Mouse (Mus musculus): ENCODE measurements around the gene Polg2. TPM values are rescaled to one million over a fixed set of nuclear protein-coding genes. Genes with fewer than 3 reads are reported as not detected.
"Not testable (repeated sequence)": the region's sequence is repeated elsewhere in the genome, so short reads cannot be mapped to it uniquely, and the experiment has no call there.

Gene Polg2
- polyA plus RNA-seq, 1 experiment from 2014 or later: 9.8 TPM

- Histone ChIP-seq H3K27ac (replicated peaks; ENCODE audit: low read depth, low read length) (peak overlapping the region; percentile 100), H3K4me2 (ENCODE audit: low read depth, low read length) (peak overlapping the region; percentile 78), H3K4me3 (ENCODE audit: low read depth, low read length) (peak overlapping the region; percentile 93), H3K27me3 (replicated peaks; ENCODE audit: control insufficient read depth, insufficient read depth, low read length) (no peaks in the 10 kb centered on the region), H3K9me3 (ENCODE audit: control insufficient read depth, low read length) (no peaks in the 10 kb centered on the region), H3K36me3 (ENCODE audit: control insufficient read depth, insufficient read depth, low read length) (peaks cover 51% of the 10 kb centered on the region), H3K9ac (ENCODE audit: low read depth, low read length) (peak overlapping the region; percentile 100), H3K4me1 (ENCODE audit: control insufficient read depth, insufficient read depth, low read length) (peaks cover 9% of the 10 kb centered on the region)
- ATAC-seq (ENCODE audit: low read depth) (peak; percentile 44), DNase-seq (ENCODE audit: low spot score) (peak; percentile 96)
- under 1% methylated on average over 54 of the region's 65 CpGs for WGBS
Observed at GRCm38 (mm10) chr11:106787131-106788025, 8.0 kb upstream of the Polg2 start.

GRCm38 (mm10) chr11:106785043-106785442 is 5.7 kb upstream of the Polg2 start:
- H3K4me1 ChIP-seq (ENCODE audit: control insufficient read depth, insufficient read depth, low read length): peaks cover 5% of the 10 kb centered on the region
- H3K4me3 ChIP-seq (ENCODE audit: low read depth, low read length): no peak overlapping the region
- no peak overlapping the region for H3K4me2 ChIP-seq (ENCODE audit: low read depth, low read length)
- H3K36me3 ChIP-seq (ENCODE audit: control insufficient read depth, insufficient read depth, low read length): peaks cover 70% of the 10 kb centered on the region
- 60% methylated on average over 1 of the region's 1 CpGs for WGBS
- no peak overlapping the region for H3K27ac ChIP-seq (replicated peaks; ENCODE audit: low read depth, low read length)
- DNase-seq (ENCODE audit: low spot score) (no peak), ATAC-seq (ENCODE audit: low read depth) (no peak)
- no peaks in the 10 kb centered on the region for H3K27me3 ChIP-seq (replicated peaks; ENCODE audit: control insufficient read depth, insufficient read depth, low read length)
- no peak overlapping the region for H3K9ac ChIP-seq (ENCODE audit: low read depth, low read length)
- H3K9me3 ChIP-seq (ENCODE audit: control insufficient read depth, low read length): no peaks in the 10 kb centered on the region

- DNase-seq (ENCODE audit: low spot score) (no peak), ATAC-seq (ENCODE audit: low read depth) (no peak)
- H3K27me3 ChIP-seq (replicated peaks; ENCODE audit: control insufficient read depth, insufficient read depth, low read length): no peaks in the 10 kb centered on the region
- peaks cover 75% of the 10 kb centered on the region for H3K36me3 ChIP-seq (ENCODE audit: control insufficient read depth, insufficient read depth, low read length)
- no peaks in the 10 kb centered on the region for H3K9me3 ChIP-seq (ENCODE audit: control insufficient read depth, low read length)
- H3K4me3 ChIP-seq (ENCODE audit: low read depth, low read length): no peak overlapping the region
- 82% methylated on average over 2 of the region's 2 CpGs for WGBS
- peaks cover 4% of the 10 kb centered on the region; the same call in 1 of the 2 replicates for H3K4me1 ChIP-seq (ENCODE audit: control insufficient read depth, insufficient read depth, low read length)
- H3K4me2 ChIP-seq (ENCODE audit: low read depth, low read length): no peak overlapping the region
- H3K9ac ChIP-seq (ENCODE audit: low read depth, low read length): no peak overlapping the region
- no peak overlapping the region for H3K27ac ChIP-seq (replicated peaks; ENCODE audit: low read depth, low read length)
Observed at GRCm38 (mm10) chr11:106784476-106784875, 5.1 kb upstream of the Polg2 start.

- Histone ChIP-seq H3K27me3 (replicated peaks; ENCODE audit: control insufficient read depth, insufficient read depth, low read length) (no peaks in the 10 kb centered on the region), H3K36me3 (ENCODE audit: control insufficient read depth, insufficient read depth, low read length) (peaks cover 75% of the 10 kb centered on the region), H3K9me3 (ENCODE audit: control insufficient read depth, low read length) (no peaks in the 10 kb centered on the region), H3K4me1 (ENCODE audit: control insufficient read depth, insufficient read depth, low read length) (peaks cover 4% of the 10 kb centered on the region; the same call in 1 of the 2 replicates), H3K4me2 (ENCODE audit: low read depth, low read length) (no peak overlapping the region), H3K4me3 (ENCODE audit: low read depth, low read length) (no peak overlapping the region), H3K9ac (ENCODE audit: low read depth, low read length) (no peak overlapping the region), H3K27ac (replicated peaks; ENCODE audit: low read depth, low read length) (no peak overlapping the region)
- no peak for DNase-seq (ENCODE audit: low spot score)
- no peak for ATAC-seq (ENCODE audit: low read depth)
- 74% methylated on average over 9 of the region's 9 CpGs for WGBS
Observed at GRCm38 (mm10) chr11:106782841-106783764, 3.8 kb upstream of the Polg2 start.

DNA sequence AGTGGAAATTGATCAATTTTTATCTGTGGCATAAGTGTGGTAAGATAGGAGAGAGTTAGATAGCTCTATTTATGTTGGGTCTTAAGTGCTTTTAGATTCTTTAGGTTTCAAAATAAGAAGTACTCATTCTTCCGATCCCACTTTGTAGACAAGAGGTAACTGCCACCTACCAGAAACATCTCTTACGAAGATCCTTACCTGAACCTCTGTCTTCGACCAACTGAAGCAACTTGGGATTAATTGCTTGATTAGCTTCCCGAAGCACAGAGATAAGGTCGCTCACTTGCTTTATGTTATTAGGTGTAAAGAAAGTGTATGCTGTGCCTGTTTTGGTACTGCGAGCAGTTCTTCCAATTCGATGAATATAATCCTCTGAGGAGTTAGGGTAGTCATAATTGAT is 2.9 kb upstream of the Polg2 start:
- not testable (repeated sequence) for H3K4me2 ChIP-seq (ENCODE audit: low read depth, low read length); H3K9me3 ChIP-seq (ENCODE audit: control insufficient read depth, low read length); H3K9ac ChIP-seq (ENCODE audit: low read depth, low read length); H3K27me3 ChIP-seq (replicated peaks; ENCODE audit: control insufficient read depth, insufficient read depth, low read length); H3K4me3 ChIP-seq (ENCODE audit: low read depth, low read length); DNase-seq (ENCODE audit: low spot score); ATAC-seq (ENCODE audit: low read depth); H3K27ac ChIP-seq (replicated peaks; ENCODE audit: low read depth, low read length); H3K4me1 ChIP-seq (ENCODE audit: control insufficient read depth, insufficient read depth, low read length)
- WGBS: 92% methylated on average over 7 of the region's 7 CpGs
- peaks cover 74% of the 10 kb centered on the region for H3K36me3 ChIP-seq (ENCODE audit: control insufficient read depth, insufficient read depth, low read length)

GRCm38 (mm10) chr11:106780590-106781220 is 1.4 kb upstream of the Polg2 start:
- Histone ChIP-seq H3K4me2 (ENCODE audit: low read depth, low read length) (peak overlapping the region; percentile 57; the same call in 1 of the 2 replicates), H3K36me3 (ENCODE audit: control insufficient read depth, insufficient read depth, low read length) (peaks cover 71% of the 10 kb centered on the region)
- WGBS: 76% methylated on average over 6 of the region's 6 CpGs

GRCm38 (mm10) chr11:106780089-106780425 is 720 bp upstream of the Polg2 start:
- no peak for ATAC-seq (ENCODE audit: low read depth)
- no peak for DNase-seq (ENCODE audit: low spot score)
- H3K4me1 ChIP-seq (ENCODE audit: control insufficient read depth, insufficient read depth, low read length): no peaks in the 10 kb centered on the region
- no peak overlapping the region for H3K9ac ChIP-seq (ENCODE audit: low read depth, low read length)
- WGBS: 71% methylated on average over 4 of the region's 4 CpGs
- peak overlapping the region; percentile 57 for H3K4me2 ChIP-seq (ENCODE audit: low read depth, low read length)
- peak overlapping the region; percentile 99; the same call in 1 of the 2 replicates for H3K27ac ChIP-seq (replicated peaks; ENCODE audit: low read depth, low read length)
- H3K36me3 ChIP-seq (ENCODE audit: control insufficient read depth, insufficient read depth, low read length): peaks cover 71% of the 10 kb centered on the region
- no peaks in the 10 kb centered on the region for H3K27me3 ChIP-seq (replicated peaks; ENCODE audit: control insufficient read depth, insufficient read depth, low read length)
- H3K9me3 ChIP-seq (ENCODE audit: control insufficient read depth, low read length): no peaks in the 10 kb centered on the region
- peak overlapping the region; percentile 87; the same call in 1 of the 2 replicates for H3K4me3 ChIP-seq (ENCODE audit: low read depth, low read length)

More at GRCm38 (mm10) chr11:106780590-106781220, 1.4 kb upstream of the Polg2 start:
- Histone ChIP-seq H3K9me3 (ENCODE audit: control insufficient read depth, low read length) (no peaks in the 10 kb centered on the region), H3K27me3 (replicated peaks; ENCODE audit: control insufficient read depth, insufficient read depth, low read length) (no peaks in the 10 kb centered on the region), H3K4me3 (ENCODE audit: low read depth, low read length) (no peak overlapping the region), H3K27ac (replicated peaks; ENCODE audit: low read depth, low read length) (peak overlapping the region; percentile 99), H3K4me1 (ENCODE audit: control insufficient read depth, insufficient read depth, low read length) (no peaks in the 10 kb centered on the region; the same call in 1 of the 2 replicates), H3K9ac (ENCODE audit: low read depth, low read length) (no peak overlapping the region)
- ATAC-seq (ENCODE audit: low read depth) (no peak), DNase-seq (ENCODE audit: low spot score) (no peak)

Data from embryonic facial prominence, embryonic 14.5 days (tissue).